Mouse (Mus musculus) liver, embryonic 14.5 days (tissue): ENCODE results near the gene Cacng8.

Experiments
- CTCF ChIP-seq: IDR thresholded peaks from 2 replicates; pipeline ENCODE4 v1.5.1; 2016; ENCODE audit warnings: antibody characterized with exemption, low read depth, control low read depth
- EP300 ChIP-seq: IDR thresholded peaks from 2 replicates; pipeline ENCODE4 v1.6.1; 2016; ENCODE audit warnings: antibody characterized with exemption, low read depth

GRCm38 (mm10) chr7:3437941-3438340, 47.5 kb downstream of the Cacng8 start:
- no peak for TF ChIP-seq CTCF
- TF ChIP-seq EP300 = no peak
